Mouse (Mus musculus) testis, adult 2 months (tissue): Measurements from ENCODE around the gene Vps8.

Source experiments
- CTCF ChIP-seq: fragments of 200-500 bp; IDR thresholded peaks from 2 replicates; pipeline ENCODE4 v1.5.1; 2012; ENCODE audit warnings: low read depth, mild to moderate bottlenecking, inconsistent platforms, low read length, moderate library complexity; ENCODE audit not compliant: control insufficient read depth, insufficient read depth, insufficient replicate concordance
- POLR2A ChIP-seq: fragments of 200-500 bp; IDR thresholded peaks from 2 replicates; pipeline ENCODE4 v1.6.1; 2012; ENCODE audit warnings: low read depth, mild to moderate bottlenecking, inconsistent platforms, low read length, moderate library complexity; ENCODE audit not compliant: control insufficient read depth

GRCm38 (mm10) chr16:21499656-21500055, 76.7 kb downstream of the Vps8 start:
- no peak for TF ChIP-seq POLR2A
- TF ChIP-seq CTCF, result no peak
